Mouse (Mus musculus): ENCODE measurements around the gene Patj. TPM values are rescaled to one million over a fixed set of nuclear protein-coding genes. Genes with fewer than 3 reads are reported as not detected.

The Patj gene
- polyA plus RNA-seq, 1 experiment: 14.6 TPM

DNA sequence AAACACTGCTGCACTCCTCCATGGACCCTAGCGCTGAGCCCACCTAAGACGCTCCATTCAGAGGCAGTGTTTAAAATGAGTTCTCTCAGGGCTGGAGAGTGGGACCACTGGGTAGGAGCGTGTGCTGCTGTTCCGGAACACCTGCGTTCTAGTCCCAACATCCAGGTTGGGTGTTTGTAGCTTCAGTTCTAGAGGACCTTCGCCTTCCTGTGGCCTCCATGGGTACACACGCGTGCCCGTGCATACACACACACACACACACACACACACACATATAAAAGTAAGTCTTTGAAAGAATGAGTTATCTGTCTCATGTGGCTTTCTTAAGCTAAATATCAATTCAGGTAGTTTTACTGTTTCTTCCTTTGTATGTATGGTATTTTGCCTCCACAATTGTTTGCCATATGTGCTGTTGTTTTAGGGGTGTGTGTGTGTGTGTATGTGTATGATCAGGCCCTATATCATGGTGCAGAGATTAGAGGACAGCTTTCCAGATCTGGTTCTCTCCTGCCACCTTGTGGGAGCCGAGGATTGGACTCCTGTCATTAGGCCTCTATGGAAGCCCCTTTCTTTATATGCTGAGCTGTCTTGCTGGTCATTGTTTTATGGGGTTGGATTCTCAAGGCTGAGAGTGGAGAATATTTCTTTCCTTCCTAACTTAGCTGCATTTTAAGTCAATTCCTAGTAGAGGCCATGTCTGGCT lies 49.0 kb downstream of the Patj start:
- DNase-seq (ENCODE audit: low read depth): no peak

DNA sequence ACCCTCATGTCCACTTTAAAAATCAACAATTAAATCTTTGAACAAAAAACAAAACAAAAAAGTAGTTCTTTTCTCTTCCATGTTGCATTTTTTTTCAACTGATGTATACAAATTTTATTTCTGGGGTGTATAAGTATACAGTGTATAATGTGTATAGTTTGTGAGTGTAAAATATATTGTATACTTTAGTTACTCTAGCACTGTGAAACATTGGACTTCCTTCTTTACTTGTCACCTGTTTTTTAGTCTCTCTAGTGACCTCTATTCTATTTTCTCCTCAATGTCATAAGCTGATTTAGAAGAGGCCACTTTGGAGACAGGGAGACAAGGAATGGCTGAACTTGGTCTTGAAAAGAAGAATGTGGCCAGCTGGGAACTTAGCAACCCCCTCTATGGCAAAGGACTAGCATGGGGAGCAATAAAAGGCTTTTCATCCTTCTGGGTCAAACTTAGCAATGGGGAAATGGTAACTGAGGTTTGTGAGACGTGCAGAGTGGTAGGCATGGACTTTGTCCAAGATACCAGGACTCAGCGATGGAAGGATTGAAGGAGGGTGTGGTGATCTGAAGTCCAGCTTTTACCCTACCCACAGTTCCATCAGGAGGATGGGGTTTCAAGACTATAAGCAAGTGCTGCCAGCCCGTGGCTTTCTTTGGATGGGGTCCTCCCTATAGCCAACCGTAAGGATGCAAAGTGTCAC lies 54.1 kb downstream of the Patj start:
- no peak for DNase-seq (ENCODE audit: low read depth)

DNA sequence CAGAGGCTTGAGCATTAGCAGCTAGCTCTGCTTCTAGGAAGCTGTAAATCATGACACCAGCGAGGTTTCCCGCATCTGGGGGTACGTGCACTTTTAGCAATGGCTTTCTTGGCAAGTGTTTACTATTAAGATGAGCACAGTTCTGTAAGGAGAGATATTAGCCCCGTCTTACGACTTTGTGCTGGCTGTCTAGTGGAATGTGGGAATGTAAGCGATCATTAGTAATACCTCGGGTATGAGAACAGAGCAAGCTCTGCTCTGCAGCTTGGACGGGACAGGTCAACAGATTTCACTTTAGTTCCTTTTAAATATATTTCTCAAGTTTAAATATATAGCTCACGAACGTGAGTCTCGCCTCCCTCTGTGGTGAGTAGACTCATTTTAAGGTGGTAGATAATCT lies 54.7 kb downstream of the Patj start:
- DNase-seq (ENCODE audit: low read depth): no peak

DNA sequence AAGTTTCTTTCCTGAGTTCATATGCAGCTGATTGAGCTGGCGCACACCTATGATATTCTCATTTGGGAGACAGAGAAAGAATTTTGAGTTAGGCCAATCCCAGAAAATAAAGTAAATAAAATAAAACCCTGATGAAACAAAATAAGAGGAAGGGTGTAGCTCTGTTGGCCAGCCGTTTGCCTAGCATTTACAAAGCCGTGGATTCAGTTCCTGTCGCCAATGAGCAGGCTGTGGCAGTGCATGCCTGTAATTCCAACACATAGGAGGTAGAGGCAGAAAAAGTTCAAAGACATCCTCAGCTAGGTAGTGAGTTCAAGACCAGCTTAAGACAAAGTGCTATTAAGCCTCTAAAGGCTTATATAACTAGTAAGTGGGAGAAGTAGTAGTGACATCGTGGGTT lies 55.2 kb downstream of the Patj start:
- DNase-seq (ENCODE audit: low read depth): no peak

DNA sequence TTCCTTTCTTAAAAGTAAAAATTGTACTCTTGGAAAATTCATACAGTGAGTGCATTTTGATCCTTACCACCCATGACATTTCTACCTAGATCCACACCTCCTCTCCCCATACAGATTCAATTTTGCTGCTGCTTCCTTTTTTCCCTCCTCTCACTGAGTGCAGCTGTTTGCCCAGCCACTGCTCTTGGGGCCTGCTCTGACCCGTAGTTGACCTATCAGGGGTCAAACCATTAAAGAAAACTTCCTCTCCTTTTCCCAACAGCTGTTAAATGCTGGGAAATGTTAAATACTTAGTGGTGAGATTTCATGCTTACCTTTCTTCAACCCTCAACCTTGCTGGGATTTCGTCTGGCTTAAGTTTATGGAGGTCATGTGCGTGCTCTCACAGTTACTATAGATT lies 55.7 kb downstream of the Patj start:
- DNase-seq (ENCODE audit: low read depth): no peak

DNA sequence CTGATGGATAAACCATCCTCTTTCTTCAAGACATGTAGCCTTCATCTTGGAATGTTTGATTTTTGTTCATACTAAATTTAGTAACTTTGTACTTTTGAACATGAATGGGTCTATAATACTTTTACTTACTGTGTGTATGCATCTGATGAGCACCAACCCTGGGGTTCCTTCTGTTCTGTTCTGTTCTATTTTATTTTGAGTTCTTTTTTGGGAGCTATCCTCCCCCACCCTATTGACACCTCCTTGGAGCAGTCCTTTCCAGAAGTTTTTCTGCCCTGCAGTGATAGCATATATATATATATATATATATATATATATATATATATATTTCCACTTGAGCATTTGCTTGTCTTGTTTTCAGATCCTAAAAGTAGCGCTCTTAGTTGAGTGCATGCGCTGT lies 57.1 kb downstream of the Patj start:
- no peak for DNase-seq (ENCODE audit: low read depth)

DNA sequence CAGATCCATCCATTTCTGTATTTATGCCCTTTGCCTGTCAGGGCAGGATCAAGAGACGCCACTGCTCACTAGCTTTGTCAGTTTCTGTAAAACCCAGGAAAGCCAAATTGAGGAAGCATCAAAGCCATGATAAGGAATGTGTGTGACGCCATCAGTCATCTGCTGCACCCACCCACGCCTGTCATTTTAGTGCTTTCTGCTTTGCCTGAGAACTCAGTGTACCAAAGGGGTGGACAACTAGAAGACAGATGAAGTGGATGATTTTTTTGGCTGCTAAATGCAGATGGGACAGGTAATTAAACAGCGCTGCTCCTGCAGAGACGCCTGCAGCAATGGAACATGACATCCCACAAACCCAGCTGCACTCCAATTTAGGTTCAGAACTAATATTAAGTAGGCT lies 57.6 kb downstream of the Patj start:
- no peak for DNase-seq (ENCODE audit: low read depth)

DNA sequence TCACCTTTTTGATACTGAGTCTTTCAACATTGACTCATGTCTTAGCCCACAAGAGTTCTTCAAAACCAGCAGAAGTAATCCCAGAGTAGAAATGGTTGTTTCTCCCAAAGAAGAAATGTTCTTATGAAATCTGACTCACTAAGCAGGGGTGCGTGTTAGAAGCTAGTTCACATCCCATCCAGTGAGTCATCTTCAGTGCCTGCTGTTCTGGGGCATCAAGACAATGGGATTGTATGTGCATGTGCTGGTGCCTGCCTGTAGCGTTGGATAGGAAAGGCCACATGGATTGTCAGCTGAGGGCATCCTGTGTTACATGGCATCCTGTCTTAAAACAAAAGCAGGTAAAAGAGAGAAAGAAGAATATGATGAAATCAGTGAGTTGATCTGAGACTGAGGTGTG lies 59.8 kb downstream of the Patj start:
- DNase-seq (ENCODE audit: low read depth): no peak

DNA sequence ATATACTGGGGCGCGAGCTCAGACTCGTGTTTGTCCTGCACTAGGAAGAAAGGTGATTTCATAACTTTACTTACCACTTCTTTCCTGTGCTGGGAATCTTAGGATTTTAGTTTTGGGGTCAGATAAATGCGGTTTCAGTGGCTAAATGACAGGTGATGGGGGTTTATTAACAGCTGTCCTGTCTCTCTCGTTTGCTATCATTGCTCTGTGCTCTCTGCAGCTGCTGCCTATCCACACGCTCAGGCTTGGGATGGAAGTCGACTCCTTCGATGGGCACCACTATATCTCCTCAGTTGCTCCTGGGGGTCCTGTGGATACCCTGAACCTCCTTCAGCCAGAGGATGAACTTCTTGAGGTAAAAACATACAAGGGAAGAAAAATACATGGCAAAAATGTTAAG lies 60.3 kb downstream of the Patj start:
- no peak for DNase-seq (ENCODE audit: low read depth)

DNA sequence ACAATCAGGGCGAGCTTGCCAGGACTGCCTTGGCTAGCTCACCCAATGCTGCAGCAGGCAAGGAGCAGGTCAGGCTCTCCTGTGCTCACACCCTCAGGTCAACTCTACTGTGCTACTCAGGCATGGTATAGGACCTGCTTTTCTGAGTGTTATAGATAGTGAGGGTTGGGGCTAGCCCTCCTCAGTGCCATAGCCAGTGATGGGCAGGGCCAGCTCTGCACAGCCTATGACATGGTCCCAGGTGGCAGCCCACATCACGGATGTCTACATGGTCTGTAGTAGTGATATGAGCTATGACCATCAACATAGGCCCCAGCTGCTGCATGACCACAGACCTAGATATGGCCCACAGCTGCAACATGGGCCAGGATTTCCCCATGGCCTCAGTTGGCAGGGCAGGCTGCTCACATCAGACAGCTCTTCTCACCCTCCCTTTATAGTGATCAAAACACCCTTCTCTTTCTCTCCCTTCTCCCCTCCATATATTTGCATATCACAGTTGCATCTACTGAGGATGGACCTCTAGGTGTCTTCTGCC lies 66.3 kb downstream of the Patj start:
- DNase-seq (ENCODE audit: low read depth): no peak

DNA sequence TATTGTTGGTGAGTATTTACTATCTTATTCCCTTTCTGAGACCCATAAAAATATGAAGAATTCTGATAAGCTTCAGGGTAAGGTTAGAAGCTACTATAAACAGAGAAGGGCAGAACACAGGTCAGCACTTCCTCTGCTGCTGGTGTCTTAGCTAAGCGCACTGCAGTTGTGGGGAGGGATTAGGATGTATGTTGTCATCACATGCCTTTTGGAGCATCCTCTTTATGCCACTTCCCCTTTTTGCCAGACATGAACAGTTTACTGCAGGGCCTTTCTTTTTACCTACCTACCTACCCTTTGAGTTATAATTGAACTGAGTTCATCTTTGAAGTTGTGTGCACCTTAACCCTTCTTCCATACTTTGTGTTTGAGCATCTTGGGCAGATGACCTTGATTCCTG lies 69.9 kb downstream of the Patj start:
- no peak for DNase-seq (ENCODE audit: low read depth)

DNA sequence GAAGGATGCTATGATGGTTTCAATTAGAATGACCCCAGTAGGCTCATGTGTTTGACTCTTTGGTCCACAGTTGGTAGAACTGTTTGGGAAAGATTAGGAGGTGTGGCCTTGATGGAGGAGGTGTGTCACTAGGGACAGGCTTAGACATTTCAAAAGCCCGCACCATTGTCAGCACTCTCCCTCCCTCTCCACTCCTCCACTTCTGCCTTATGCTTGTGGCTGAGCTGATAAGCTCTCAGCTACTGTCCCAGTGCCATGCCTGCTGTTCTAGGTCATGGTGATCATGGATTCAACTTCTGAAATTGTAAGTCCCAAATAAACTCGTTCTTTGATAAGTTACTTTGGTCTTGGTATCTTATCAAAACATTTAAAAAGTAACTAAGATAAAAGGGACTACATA lies 70.3 kb downstream of the Patj start:
- no peak for DNase-seq (ENCODE audit: low read depth)

DNA sequence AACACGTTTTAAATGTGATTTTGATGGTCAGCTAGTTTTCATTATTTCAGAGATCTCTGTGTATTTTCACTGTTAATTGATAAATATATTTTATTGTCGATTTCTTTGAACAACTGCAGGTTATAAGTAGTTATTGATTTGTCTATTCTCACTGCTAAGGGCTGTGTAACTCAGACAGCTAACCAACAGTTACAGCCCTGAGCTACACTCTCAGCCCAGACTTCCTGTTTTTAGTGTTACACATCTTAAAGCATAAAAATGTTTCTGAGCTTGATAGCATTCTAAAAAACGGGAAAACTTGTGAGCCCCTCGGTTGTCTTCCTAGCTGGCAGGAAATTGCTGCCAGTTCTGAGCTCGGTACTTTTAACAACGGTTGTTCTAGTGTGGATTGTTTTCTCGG lies 75.8 kb downstream of the Patj start:
- no peak for DNase-seq (ENCODE audit: low read depth)

DNA sequence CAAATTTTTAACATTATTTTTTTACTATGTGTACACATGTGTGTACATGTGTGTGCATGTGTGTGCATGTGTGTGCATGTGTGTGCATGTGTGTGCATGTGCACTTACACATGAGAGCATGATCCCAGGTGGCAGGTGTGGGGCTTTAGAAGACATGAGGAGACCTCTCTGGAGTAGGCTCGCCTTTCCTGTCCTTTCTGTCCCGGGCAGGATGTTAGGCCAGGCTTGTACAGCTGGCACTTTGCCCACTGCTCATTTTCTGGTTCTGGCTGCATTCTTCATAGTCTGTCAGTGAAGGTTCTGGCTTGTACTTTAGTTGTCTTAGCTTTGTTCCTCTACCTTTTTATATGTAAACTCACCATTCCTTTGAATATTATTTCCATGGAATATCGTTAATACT lies 77.9 kb downstream of the Patj start:
- DNase-seq (ENCODE audit: low read depth): no peak

DNA sequence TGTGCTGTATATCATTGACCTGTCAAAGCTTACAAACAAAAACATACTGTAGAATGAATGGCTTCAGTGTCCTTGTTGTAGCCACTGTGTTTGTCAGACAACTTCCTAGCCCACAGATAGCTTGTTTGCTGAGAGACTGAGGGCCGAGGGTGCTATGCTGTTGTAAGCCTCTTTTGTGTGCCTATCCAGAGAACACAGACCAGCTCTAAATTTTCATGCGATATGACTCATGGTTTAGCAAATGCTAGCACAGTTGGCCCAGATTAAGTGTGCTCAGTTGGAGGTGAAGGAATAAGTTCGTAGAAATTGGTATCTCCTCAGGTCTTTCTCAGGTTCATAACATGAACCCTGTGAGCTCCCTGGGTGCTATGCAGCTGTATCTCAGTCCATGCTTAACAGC lies 82.4 kb downstream of the Patj start:
- DNase-seq (ENCODE audit: low read depth): no peak

DNA sequence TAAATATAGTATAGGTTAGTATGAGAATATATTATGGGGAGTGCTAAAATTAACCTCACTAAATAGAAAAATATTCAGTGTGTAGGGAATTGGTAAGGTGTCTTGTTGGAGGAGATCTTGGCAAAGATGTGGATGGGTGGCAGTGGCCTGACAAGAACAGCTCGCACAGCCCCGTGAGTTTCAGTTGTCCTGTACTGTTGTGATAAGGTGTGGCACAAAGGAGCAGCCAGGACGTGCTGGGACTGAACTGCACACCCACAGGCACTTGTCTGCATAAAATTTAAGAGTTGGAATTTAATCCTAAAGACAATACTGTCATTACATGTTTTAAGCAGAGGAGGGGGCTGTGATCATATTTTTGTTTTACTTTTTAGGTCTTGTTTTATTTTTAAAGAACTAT lies 90.9 kb downstream of the Patj start:
- DNase-seq (ENCODE audit: low read depth): no peak

DNA sequence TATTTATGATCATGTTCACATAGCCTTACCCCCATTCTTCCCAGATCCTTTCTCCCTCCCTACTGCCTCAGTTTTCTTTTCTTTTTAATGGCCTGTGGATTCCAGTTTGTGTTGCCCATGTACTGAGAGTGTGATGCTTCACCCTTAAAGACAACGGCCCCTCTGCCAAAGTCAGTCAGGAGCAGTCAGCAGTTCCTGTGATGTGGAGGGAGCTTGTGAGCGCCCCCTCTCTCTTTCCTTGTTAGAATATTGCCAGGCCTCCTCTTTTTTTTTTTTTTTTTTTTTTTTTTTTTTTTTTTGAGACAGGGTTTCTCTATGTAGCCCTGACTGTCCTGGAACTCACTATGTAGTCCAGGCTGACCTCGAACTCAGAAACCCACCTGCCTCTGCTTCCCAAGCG lies 91.3 kb downstream of the Patj start:
- DNase-seq (ENCODE audit: low read depth): no peak

DNA sequence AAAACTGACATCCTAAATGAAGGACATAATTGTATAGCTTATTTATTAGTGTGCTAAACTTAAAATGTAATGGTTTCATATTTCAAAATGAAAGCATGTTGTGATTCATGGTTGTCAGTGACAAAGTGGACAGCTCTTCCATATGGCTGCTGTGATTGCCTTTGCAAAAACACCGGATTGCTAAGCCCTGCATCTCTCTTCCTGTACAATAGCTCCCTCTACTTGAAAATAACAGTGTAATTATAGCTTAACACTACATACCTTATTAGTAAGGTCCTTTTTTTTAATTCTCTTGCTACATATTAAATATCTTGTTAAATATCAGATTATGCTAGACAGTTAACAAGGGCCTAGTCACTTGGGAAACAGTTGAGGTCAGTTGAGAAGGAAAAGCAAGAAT lies 93.8 kb downstream of the Patj start:
- no peak for DNase-seq (ENCODE audit: low read depth)

DNA sequence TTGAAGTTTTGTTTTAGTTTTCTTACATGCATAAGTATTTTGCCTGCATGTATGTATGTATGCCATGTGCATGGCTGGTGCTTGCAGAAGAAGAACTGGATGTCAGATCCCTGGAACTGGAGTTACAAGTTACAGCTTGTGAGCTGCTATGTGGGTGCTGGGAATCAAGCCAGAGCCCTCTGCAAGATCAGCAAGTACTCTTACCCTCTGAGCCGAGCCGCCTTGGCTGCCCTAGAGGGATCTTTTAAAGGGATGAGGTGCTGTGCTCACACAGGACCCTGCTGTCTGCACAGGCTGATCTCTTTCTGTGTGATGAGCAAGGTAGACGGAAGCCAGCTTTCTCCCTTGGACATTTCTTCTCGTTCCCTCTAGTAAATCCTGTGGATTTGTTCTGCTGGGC lies 102.8 kb downstream of the Patj start:
- DNase-seq (ENCODE audit: low read depth): peak; percentile 83

DNA sequence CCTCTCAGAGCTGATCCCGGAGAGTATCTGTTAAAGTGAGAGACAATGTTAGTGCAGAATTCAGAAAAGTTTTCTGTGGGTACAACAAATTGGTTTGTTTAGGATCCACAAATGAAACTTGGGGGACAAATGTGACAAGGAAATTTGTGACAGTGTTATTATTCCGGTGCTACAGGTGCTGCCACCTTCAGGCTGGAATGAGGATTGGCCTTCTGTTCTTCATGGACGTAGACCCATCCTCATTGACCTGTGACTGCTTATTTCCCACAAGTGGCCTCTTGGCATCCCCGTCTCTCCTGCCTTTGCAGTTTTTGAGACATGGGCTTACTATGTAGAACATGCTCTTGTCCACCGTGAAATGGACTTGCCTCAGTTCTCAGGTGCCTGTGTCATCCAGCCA lies 104.6 kb downstream of the Patj start:
- no peak for DNase-seq (ENCODE audit: low read depth)

DNA sequence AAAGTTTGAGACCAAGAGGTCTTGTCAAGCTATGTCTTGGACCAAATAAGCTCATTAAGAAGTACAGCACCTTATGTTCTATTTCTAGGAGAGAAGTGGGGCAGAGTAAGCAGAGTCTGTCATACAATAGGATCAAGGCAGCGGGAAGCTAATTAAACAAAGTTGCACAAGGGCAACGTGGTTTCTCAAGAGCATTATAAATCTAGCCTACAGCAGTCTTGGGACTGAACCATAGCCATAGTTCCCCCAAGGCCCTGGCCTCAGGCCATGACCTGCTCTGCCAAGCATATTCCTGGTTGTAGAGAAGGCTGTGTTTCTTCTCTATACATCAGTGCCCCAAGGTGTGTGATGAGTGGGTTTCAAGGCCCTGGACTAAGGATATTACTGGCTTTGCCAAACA lies 105.3 kb downstream of the Patj start:
- peak; percentile 90 for DNase-seq (ENCODE audit: low read depth)

DNA sequence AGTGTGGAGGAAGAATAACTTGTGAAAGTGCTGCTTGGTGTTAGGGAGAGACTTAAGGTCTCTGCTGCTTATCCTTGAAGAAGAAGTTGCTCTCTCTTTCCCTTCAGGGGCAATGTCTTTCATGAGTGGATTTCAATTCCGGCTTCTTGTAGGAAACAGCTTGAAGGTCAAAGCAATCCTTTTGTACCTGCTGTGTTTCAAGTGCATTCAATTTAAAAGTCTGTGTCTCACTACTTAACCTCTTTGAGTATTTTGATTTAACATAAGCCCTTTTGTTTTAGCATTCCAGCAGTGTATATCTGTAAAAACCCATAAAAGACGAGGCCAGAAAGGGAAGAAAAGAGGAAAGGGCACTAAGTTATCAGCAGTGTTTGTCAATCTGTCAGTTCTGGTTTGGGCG lies 109.2 kb downstream of the Patj start:
- no peak for DNase-seq (ENCODE audit: low read depth)

DNA sequence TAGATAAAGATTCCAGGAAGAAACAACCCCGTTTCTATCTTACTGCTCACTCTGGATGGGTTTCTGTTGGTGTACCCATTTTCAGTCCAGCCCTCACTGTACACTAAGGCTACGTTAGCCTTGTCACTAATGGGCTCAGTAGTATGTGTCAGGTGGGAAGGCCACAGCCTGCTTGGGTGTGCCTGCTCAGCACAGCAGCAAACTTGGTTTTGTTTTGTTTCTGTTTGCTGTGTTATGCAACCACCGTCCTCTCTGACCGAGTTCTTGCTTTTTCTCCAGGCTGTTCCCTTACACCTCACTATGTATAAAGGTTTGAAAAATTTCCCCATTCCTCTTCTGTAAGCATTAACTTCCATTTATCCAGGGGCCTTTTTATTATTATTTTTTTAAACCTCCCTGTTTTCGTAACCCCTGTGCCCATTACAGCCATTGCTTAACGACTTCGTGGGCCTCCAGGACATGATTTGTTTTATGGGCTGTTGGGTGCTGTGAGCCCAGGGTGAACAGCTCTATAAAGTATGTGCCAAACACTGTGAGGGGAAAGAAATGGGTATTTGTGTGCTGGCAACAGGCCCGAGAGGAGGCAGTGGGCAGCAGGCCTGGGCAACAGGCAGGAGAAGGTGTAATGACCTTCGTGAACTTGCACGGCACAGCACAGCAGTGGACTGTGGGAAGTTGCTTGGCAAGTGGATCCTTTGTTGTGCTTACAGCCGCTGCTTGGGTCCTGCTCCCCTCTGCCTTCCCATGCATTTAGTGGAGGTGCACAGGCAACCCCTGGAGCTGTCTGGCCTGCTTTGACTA lies 113.1 kb downstream of the Patj start:
- peak; percentile 99 for DNase-seq (ENCODE audit: low read depth)

All from gonadal fat pad, adult 2 months (tissue).